Mouse (Mus musculus) heart, postnatal 4 days (tissue): Measurements from ENCODE around the gene Entpd5. TPM values are rescaled to one million over a fixed set of nuclear protein-coding genes. Genes with fewer than 3 reads are reported as not detected.

Experiments
- DNase-seq: peaks from one replicate; pipeline ENCODE4 v3.0.0; 2021
- total RNA-seq, 2 experiments: library from RNA; stranded (reverse); gene quantifications; 2 replicates each; pipeline ENCODE4 v1.2.3; 2021

Gene Entpd5
- total RNA-seq = 10 to 100 TPM; 45.8 to 46.0 TPM

- peak; percentile 93 for DNase-seq
Measured at GRCm38 (mm10) chr12:84408819-84409507, at the start of gene Entpd5, which contains the start of gene Bbof1. Gene Entpd5, minus strand, starts transcription at chr12:84409029. Gene Bbof1, plus strand, starts transcription at chr12:84409071.

- DNase-seq = no peak
Measured at GRCm38 (mm10) chr12:84456911-84457310, 48.1 kb upstream of the Entpd5 start.

GRCm38 (mm10) chr12:84451801-84452200, 43.0 kb upstream of the Entpd5 start:
- no peak for DNase-seq

- DNase-seq = peak; percentile 97
Measured at GRCm38 (mm10) chr12:84450718-84451646, 42.2 kb upstream of the Entpd5 start, which contains the start of the genes Aldh6a1 and Lin52. Gene Aldh6a1, minus strand, starts transcription at chr12:84451004. Gene Lin52, plus strand, starts transcription at chr12:84451422.

- DNase-seq = no peak
Measured at GRCm38 (mm10) chr12:84450351-84450717, 41.5 kb upstream of the Entpd5 start.

- no peak for DNase-seq
Measured at GRCm38 (mm10) chr12:84449887-84450286, 41.1 kb upstream of the Entpd5 start.

GRCm38 (mm10) chr12:84448181-84448580, 39.4 kb upstream of the Entpd5 start:
- no peak for DNase-seq

GRCm38 (mm10) chr12:84447386-84447785, 38.6 kb upstream of the Entpd5 start:
- DNase-seq = no peak

- DNase-seq = no peak
Measured at GRCm38 (mm10) chr12:84442526-84442925, 33.7 kb upstream of the Entpd5 start.

GRCm38 (mm10) chr12:84438697-84439096, 29.9 kb upstream of the Entpd5 start:
- DNase-seq = no peak

GRCm38 (mm10) chr12:84429825-84430224, 21.0 kb upstream of the Entpd5 start:
- no peak for DNase-seq

- no peak for DNase-seq
Measured at GRCm38 (mm10) chr12:84423990-84424389, 15.2 kb upstream of the Entpd5 start.

GRCm38 (mm10) chr12:84417605-84417922, 8.7 kb upstream of the Entpd5 start:
- no peak for DNase-seq

GRCm38 (mm10) chr12:84416834-84417604, 8.2 kb upstream of the Entpd5 start, which contains the start of gene Rnf113a2:
Gene Rnf113a2, plus strand, starts transcription at chr12:84417196.
- DNase-seq = peak; percentile 84

GRCm38 (mm10) chr12:84407874-84408818, 683 bp downstream of the Entpd5 start:
- DNase-seq = peak; percentile 29

- DNase-seq = no peak
Measured at GRCm38 (mm10) chr12:84407259-84407658, 1.6 kb downstream of the Entpd5 start.

GRCm38 (mm10) chr12:84404541-84404940, 4.3 kb downstream of the Entpd5 start:
- no peak for DNase-seq

GRCm38 (mm10) chr12:84402923-84403322, 5.9 kb downstream of the Entpd5 start:
- DNase-seq = no peak

GRCm38 (mm10) chr12:84400653-84401052, 8.2 kb downstream of the Entpd5 start:
- DNase-seq = no peak

- DNase-seq = no peak
Measured at GRCm38 (mm10) chr12:84400068-84400467, 8.8 kb downstream of the Entpd5 start.

GRCm38 (mm10) chr12:84399663-84400062, 9.2 kb downstream of the Entpd5 start:
- DNase-seq = no peak
